Mouse (Mus musculus): Measurements from ENCODE around the gene 3100002H09Rik. TPM values are rescaled to one million over a fixed set of nuclear protein-coding genes. Genes with fewer than 3 reads are reported as not detected.

3100002H09Rik gene
- polyA plus RNA-seq, 1 experiment from 2014 or later = not detected

DNA sequence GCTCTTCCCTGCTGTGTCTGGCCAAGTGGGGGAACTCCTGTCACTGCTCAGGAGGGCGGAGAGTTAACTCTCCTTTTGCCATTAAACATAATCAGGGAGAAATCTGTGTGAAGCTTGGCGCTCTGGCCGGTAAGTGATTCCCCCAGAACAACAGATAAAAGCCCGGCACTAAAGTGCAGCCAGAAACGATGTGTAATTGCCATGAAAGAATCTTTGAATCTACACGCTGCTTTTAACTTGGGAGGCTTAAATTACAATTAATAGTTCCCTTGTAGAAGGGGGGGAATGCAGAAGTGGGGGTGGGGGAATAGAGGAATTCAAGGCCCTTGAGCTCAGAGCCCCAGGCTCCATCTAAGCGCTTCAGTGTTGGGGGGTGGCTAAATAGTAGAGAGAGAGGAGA lies 40.9 kb downstream of the 3100002H09Rik start:
- Histone ChIP-seq H3K9me3 (ENCODE audit: low read length) (no peaks in the 10 kb centered on the region), H3K27me3 (replicated peaks; ENCODE audit: insufficient read depth, low read length) (peaks cover 6% of the 10 kb centered on the region), H3K4me3 (ENCODE audit: low read depth, low read length) (no peak overlapping the region), H3K36me3 (ENCODE audit: insufficient read depth, low read length) (no peaks in the 10 kb centered on the region), H3K4me2 (replicated peaks; ENCODE audit: low read depth, low read length) (no peak overlapping the region), H3K27ac (ENCODE audit: low read length) (no peak overlapping the region), H3K9ac (replicated peaks; ENCODE audit: low read depth) (no peak overlapping the region), H3K4me1 (ENCODE audit: insufficient read depth, low read depth, low read length) (no peaks in the 10 kb centered on the region)
- 21% methylated on average over 7 of the region's 7 CpGs for WGBS
- DNase-seq (ENCODE audit: low spot score) = no peak
- TF ChIP-seq EP300 (IDR thresholded peaks at IDR 0.05) = no peak
- no peak for TF ChIP-seq CTCF (IDR thresholded peaks at IDR 0.05)
- ATAC-seq = no peak

DNA sequence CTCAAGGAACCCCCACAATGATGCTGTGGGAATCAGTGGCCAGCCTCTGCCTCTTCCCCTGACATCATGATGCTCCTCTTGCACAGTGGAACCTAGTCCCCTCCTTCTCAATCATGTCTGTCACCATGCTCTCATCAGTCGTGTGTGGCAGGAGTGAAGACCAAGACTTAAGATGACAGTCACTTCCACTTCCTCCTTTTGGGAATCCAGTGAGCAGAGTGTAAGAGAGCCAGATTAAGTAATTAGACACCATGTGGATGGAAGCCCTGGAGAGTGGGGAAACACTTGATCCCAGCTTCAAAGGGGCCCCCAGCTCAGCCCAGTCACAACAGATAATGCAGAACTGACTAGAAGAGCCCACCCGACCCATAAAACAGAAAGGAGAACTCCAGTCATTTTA lies 47.2 kb downstream of the 3100002H09Rik start:
- Histone ChIP-seq H3K27ac (ENCODE audit: low read length) (no peak overlapping the region), H3K9me3 (ENCODE audit: low read length) (no peaks in the 10 kb centered on the region), H3K4me3 (ENCODE audit: low read depth, low read length) (no peak overlapping the region), H3K9ac (replicated peaks; ENCODE audit: low read depth) (no peak overlapping the region), H3K36me3 (ENCODE audit: insufficient read depth, low read length) (no peaks in the 10 kb centered on the region), H3K27me3 (replicated peaks; ENCODE audit: insufficient read depth, low read length) (no peaks in the 10 kb centered on the region), H3K4me1 (ENCODE audit: insufficient read depth, low read depth, low read length) (no peaks in the 10 kb centered on the region), H3K4me2 (replicated peaks; ENCODE audit: low read depth, low read length) (no peak overlapping the region)
- TF ChIP-seq CTCF (IDR thresholded peaks at IDR 0.05) (no peak), EP300 (IDR thresholded peaks at IDR 0.05) (no peak)
- DNase-seq (ENCODE audit: low spot score) = no peak
- WGBS = 42% methylated on average over 2 of the region's 2 CpGs
- ATAC-seq = no peak

DNA sequence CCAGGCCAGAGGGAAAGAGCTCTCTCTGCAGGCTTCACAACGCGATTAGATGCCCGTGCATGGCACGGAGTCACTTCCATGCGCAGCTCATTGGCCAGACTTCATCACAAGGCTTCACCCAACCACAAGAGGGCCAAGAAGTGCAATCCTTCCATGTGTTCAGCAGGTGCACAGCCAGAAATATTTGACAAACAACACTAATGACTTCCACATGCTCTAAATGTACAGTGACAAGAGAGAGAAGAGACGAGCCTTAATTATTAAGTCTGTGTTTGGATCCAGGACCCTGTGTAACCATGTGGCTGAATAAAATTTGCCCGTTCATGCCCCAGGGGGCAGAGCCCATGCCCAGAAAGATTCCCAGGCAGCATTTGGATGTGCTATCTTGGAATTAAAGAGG lies 47.9 kb downstream of the 3100002H09Rik start:
- H3K27me3 ChIP-seq (replicated peaks; ENCODE audit: insufficient read depth, low read length) = no peaks in the 10 kb centered on the region

More for the DNA sequence above, 47.9 kb downstream of the 3100002H09Rik start:
- Histone ChIP-seq H3K9me3 (ENCODE audit: low read length) (no peaks in the 10 kb centered on the region), H3K27ac (ENCODE audit: low read length) (no peak overlapping the region), H3K4me1 (ENCODE audit: insufficient read depth, low read depth, low read length) (no peaks in the 10 kb centered on the region), H3K4me3 (ENCODE audit: low read depth, low read length) (no peak overlapping the region), H3K9ac (replicated peaks; ENCODE audit: low read depth) (no peak overlapping the region), H3K4me2 (replicated peaks; ENCODE audit: low read depth, low read length) (no peak overlapping the region), H3K36me3 (ENCODE audit: insufficient read depth, low read length) (no peaks in the 10 kb centered on the region)
- 59% methylated on average over 7 of the region's 7 CpGs for WGBS
- TF ChIP-seq EP300 (IDR thresholded peaks at IDR 0.05) (no peak), CTCF (IDR thresholded peaks at IDR 0.05) (0 out of 2 replicates have a peak, but pooled peaks have one; percentile 14)
- DNase-seq (ENCODE audit: low spot score) = no peak
- ATAC-seq = no peak

Other genes starting within 250 kb of the 3100002H09Rik start
- 0.10 and 0.14 TPM in 2 replicates for gene Pou3f1, start 46.0 kb upstream of the 3100002H09Rik start, polyA plus RNA-seq (2015; fragmentation: Nextera tagmentation; extraction: Ambion mirVana)
- 37.4 and 48.8 TPM in 2 replicates for gene Utp11, start 82.8 kb upstream of the 3100002H09Rik start, polyA plus RNA-seq (2015; fragmentation: Nextera tagmentation; extraction: Ambion mirVana)
- 5.2 and 5.8 TPM in 2 replicates for gene Fhl3, start 89.9 kb upstream of the 3100002H09Rik start, polyA plus RNA-seq (2015; fragmentation: Nextera tagmentation; extraction: Ambion mirVana)
- gene Sf3a3, start 104.0 kb upstream of the 3100002H09Rik start, polyA plus RNA-seq (2015; fragmentation: Nextera tagmentation; extraction: Ambion mirVana) = 49.1 and 57.1 TPM in 2 replicates
- 59.6 and 62.9 TPM in 2 replicates for gene Inpp5b, start 131.0 kb upstream of the 3100002H09Rik start, polyA plus RNA-seq (2015; fragmentation: Nextera tagmentation; extraction: Ambion mirVana)
- 9.3 and 10.8 TPM in 2 replicates for gene Mtf1, start 191.3 kb upstream of the 3100002H09Rik start, polyA plus RNA-seq (2015; fragmentation: Nextera tagmentation; extraction: Ambion mirVana)
- gene Yrdc, start 239.9 kb upstream of the 3100002H09Rik start, polyA plus RNA-seq (2015; fragmentation: Nextera tagmentation; extraction: Ambion mirVana) = 22.8 and 25.4 TPM in 2 replicates
- gene 1110065P20Rik, start 240.4 kb upstream of the 3100002H09Rik start, polyA plus RNA-seq (2015; fragmentation: Nextera tagmentation; extraction: Ambion mirVana) = 65.4 and 68.7 TPM in 2 replicates

All from lung, postnatal 0 days (tissue).